Mouse (Mus musculus): ENCODE measurements around the gene Lcor.

DNA sequence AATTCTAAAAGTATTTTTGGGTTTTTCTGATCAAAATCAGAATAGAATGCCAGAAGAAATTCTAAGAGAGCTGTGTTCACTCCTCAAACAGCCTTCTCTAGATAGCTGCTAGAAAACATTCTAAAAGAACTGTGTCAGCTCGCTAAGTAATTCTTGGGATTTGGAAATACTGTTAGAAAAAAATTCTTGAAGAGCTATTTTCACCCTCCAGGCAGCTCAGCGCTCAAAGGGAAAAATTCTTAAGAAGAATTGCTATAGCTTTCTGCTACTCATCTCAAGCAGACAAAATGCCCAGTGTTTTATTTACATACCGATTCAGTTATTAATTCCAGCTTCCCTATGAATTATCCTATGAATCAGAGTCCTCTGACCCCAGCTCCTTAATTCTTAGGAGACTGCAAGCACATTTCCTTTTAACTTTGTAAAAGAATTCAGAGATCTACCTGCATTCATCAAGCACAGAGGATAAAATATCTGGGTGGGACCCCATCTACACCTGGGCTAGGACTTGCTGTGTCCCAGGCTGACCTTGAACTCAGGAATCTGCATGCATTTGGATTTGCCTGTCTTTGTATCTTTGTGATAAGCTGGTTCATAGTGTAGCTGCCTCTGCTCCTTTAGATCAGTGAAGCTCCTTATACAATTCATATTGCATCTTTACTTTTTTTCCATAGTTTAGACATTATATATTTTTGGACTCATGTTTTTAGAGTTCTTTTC, 5.7 kb upstream of the Lcor start:
- 0 out of 2 replicates have a peak, but pooled peaks have one; percentile 35 for TF ChIP-seq CHD2 (IDR thresholded peaks at IDR 0.05; ENCODE audit: low read depth, low read length)
- no peak for TF ChIP-seq ZC3H11A (IDR thresholded peaks at IDR 0.05; ENCODE audit: borderline replicate concordance, low read depth, low read length)
